Mouse (Mus musculus): Measurements from ENCODE around the gene Ptch1.

Gene Ptch1

GRCm38 (mm10) chr13:63540584-63540983, 32.8 kb downstream of the Ptch1 start:
- no peak for DNase-seq (ENCODE audit: low read depth, low spot score)

- no peak for DNase-seq (ENCODE audit: low read depth, low spot score)
Observed at GRCm38 (mm10) chr13:63534981-63535380, 38.4 kb downstream of the Ptch1 start.

GRCm38 (mm10) chr13:63530857-63531256, 42.5 kb downstream of the Ptch1 start:
- no peak for DNase-seq (ENCODE audit: low read depth, low spot score)

- DNase-seq (ENCODE audit: low read depth, low spot score), result no peak
Observed at GRCm38 (mm10) chr13:63530371-63530764, 43.0 kb downstream of the Ptch1 start.

GRCm38 (mm10) chr13:63529602-63530370, 43.6 kb downstream of the Ptch1 start:
- DNase-seq (ENCODE audit: low read depth, low spot score), result no peak

GRCm38 (mm10) chr13:63528852-63529251, 44.5 kb downstream of the Ptch1 start:
- no peak for DNase-seq (ENCODE audit: low read depth, low spot score)

GRCm38 (mm10) chr13:63528164-63528675, 45.2 kb downstream of the Ptch1 start:
- DNase-seq (ENCODE audit: low read depth, low spot score), result no peak

GRCm38 (mm10) chr13:63525571-63526197, 47.7 kb downstream of the Ptch1 start:
- DNase-seq (ENCODE audit: low read depth, low spot score), result no peak

GRCm38 (mm10) chr13:63524608-63525570, 48.5 kb downstream of the Ptch1 start:
- no peak for DNase-seq (ENCODE audit: low read depth, low spot score)

- no peak for DNase-seq (ENCODE audit: low read depth, low spot score)
Observed at GRCm38 (mm10) chr13:63524061-63524460, 49.3 kb downstream of the Ptch1 start.

- no peak for DNase-seq (ENCODE audit: low read depth, low spot score)
Observed at GRCm38 (mm10) chr13:63522832-63523231, 50.6 kb downstream of the Ptch1 start.

GRCm38 (mm10) chr13:63520110-63520509, 53.3 kb downstream of the Ptch1 start:
- DNase-seq (ENCODE audit: low read depth, low spot score), result no peak

- DNase-seq (ENCODE audit: low read depth, low spot score), result no peak
Observed at GRCm38 (mm10) chr13:63516535-63516934, 56.9 kb downstream of the Ptch1 start.

- DNase-seq (ENCODE audit: low read depth, low spot score), result no peak
Observed at GRCm38 (mm10) chr13:63515542-63515941, 57.9 kb downstream of the Ptch1 start.

- no peak for DNase-seq (ENCODE audit: low read depth, low spot score)
Observed at GRCm38 (mm10) chr13:63514931-63515360, 58.5 kb downstream of the Ptch1 start.

GRCm38 (mm10) chr13:63513374-63514098, 59.9 kb downstream of the Ptch1 start:
- DNase-seq (ENCODE audit: low read depth, low spot score), result no peak

GRCm38 (mm10) chr13:63512411-63512810, 61.0 kb downstream of the Ptch1 start:
- no peak for DNase-seq (ENCODE audit: low read depth, low spot score)

GRCm38 (mm10) chr13:63507821-63508220, 65.6 kb downstream of the Ptch1 start:
- DNase-seq (ENCODE audit: low read depth, low spot score), result no peak

- DNase-seq (ENCODE audit: low read depth, low spot score), result no peak
Observed at GRCm38 (mm10) chr13:63507001-63507556, 66.3 kb downstream of the Ptch1 start.

- no peak for DNase-seq (ENCODE audit: low read depth, low spot score)
Observed at GRCm38 (mm10) chr13:63506364-63506763, 67.0 kb downstream of the Ptch1 start.

GRCm38 (mm10) chr13:63502391-63502790, 71.0 kb downstream of the Ptch1 start:
- no peak for DNase-seq (ENCODE audit: low read depth, low spot score)
